Mouse (Mus musculus): Measurements from ENCODE around the gene 1810055G02Rik. TPM values are rescaled to one million over a fixed set of nuclear protein-coding genes. Genes with fewer than 3 reads are reported as not detected.

1810055G02Rik gene
- total and polyA plus RNA-seq, 3 experiments, result 5.6 to 9.5 (median 7.9) TPM

DNA sequence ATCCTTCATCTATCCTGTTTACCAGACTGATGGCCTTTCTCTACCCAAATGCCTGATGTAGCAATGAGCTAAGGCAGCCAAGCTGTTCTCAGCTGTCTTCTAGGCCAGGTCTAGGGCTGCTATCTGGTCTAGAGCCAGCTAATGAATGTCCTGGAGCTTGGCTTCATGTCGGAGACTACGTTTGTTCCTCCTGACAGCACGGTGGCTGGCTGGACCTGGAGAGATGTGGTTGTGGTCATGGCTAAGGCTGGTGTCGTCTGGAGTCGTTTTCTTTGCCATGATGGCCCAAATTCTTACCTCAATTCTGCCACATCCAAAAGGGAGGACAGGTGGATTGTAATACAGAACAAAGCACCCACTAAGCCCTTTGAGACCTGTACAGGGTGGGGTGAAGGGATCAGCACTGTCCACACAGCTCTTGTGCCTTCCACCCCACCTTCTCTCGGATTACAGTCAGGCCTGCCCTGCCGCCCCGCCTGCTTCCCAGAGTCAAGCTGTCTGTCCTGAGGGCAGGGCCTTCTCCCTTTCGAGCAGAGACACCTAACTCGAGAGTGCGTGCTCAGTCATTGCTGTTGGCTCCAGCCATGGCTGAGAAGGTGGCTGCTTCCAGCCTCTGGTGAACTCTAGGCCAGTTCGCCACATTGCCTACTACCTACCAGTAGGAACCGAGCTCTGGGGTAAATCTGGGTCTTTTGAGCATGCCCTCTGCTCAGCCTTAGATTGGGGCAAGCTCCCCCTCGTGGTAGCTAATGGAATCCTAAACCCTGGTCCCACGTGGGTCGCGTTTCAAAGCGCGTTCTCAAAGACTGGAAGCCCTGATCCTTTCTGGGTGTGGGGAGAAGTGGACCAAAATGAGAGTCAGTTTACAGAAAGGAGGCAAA, 10.6 kb downstream of the 1810055G02Rik start (continued):
- TF ChIP-seq RAD21 (IDR thresholded peaks at IDR 0.05; ENCODE audit: low read depth, low read length) (no peak), ETS1 (conservative IDR thresholded peaks at IDR 0.05; ENCODE audit: low read depth, low read length) (no peak), TBP (conservative IDR thresholded peaks at IDR 0.05; ENCODE audit: low read depth, low read length) (no peak), TCF12 (IDR thresholded peaks at IDR 0.05; ENCODE audit: low read depth, low read length) (no peak), GABPA (IDR thresholded peaks at IDR 0.05; ENCODE audit: insufficient replicate concordance, low read depth, low read length) (no peak), MXI1 (IDR thresholded peaks at IDR 0.05; ENCODE audit: low read depth, low read length) (peak; percentile 70; the same call in 1 of the 2 replicates)

DNA sequence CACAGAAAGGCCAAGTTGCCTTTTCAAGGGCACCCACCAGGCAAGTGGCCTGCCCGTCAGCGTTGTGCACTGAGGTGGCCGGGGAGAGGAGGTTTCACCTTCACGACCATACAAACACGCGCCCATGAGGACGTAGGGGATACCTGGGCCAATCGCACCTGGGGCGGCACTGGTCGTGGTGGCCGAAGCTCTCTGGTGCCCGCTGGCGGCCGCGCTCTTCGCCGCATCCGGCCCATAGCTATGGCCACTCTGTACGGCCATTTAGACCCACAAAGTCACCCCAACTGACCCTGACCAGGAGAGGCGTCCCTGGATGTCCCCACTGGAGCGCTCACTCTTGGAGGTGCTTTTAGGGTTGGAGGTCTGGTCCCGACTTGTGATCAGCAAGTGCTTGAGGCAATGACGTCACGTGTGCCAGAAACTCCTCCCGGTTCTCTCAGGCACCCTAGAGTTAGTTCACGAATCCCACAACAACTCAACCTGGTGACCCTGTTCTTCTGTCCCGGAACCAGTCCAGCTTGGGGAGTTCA, 11.3 kb downstream of the 1810055G02Rik start:
- Histone ChIP-seq H3K36me3 (replicated peaks in 1 of 2; ENCODE audit: control insufficient read depth in 1 of 2, insufficient read depth in 1 of 2, low read length in 1 of 2) (peaks cover 25 to 42% of the 10 kb centered on the region in 2 experiments), H3K4me3 (replicated peaks in 1 of 3; ENCODE audit: low read depth in 2 of 3, low read length in 2 of 3, poor library complexity in 1 of 3) (peak overlapping the region; percentile 20 to 50 (median 36)), H3K27me3 (replicated peaks) (no peaks in the 10 kb centered on the region), H3K27ac (ENCODE audit: insufficient read depth, low read depth) (no peak overlapping the region), H3K79me2 (replicated peaks; ENCODE audit: control insufficient read depth, extremely low read depth, insufficient read depth, poor library complexity, severe bottlenecking) (no peaks in the 10 kb centered on the region), H3K9me3 (replicated peaks; ENCODE audit: low read length) (peaks cover 7% of the 10 kb centered on the region), H3K4me1 (ENCODE audit: control insufficient read depth in 1 of 2, insufficient read depth in 2 of 2) (peaks cover 0 to 8% of the 10 kb centered on the region in 2 experiments; a peak in 2 of 4 replicates), H3K4me2 (ENCODE audit: insufficient read depth, low read depth, poor library complexity, severe bottlenecking) (peak overlapping the region; percentile 62), H3K9ac (ENCODE audit: insufficient read depth, low read depth) (no peak overlapping the region)
- in situ Hi-C loops (cut with MboI; ENCODE audit: low pct_ligation_motif_present, low pct_unique_long_range_greater_than_20kb, low sequenced_read_pairs), result loop anchor here (5.0 kb wide), 1 partner anchor 33 kb away; no protein-coding TSS in a partner anchor
- TF ChIP-seq MEF2A (IDR thresholded peaks at IDR 0.05; ENCODE audit: borderline replicate concordance, low read depth, low read length) (no peak), MXI1 (IDR thresholded peaks at IDR 0.05; ENCODE audit: low read depth, low read length) (no peak), GABPA (IDR thresholded peaks at IDR 0.05; ENCODE audit: insufficient replicate concordance, low read depth, low read length) (no peak), SMC3 (IDR thresholded peaks at IDR 0.05; ENCODE audit: low read depth, low read length) (no peak; the same call in 1 of the 2 replicates), RAD21 (IDR thresholded peaks at IDR 0.05; ENCODE audit: low read depth, low read length) (peak; percentile 4; the same call in 1 of the 2 replicates), E2F4 (IDR thresholded peaks at IDR 0.05; ENCODE audit: insufficient replicate concordance, low read depth, low read length) (no peak), USF1 (IDR thresholded peaks at IDR 0.05; ENCODE audit: low read depth, low read length) (peak; percentile 8; the same call in 1 of the 2 replicates), CTCF (conservative IDR thresholded peaks at IDR 0.05 in 1 of 2, IDR thresholded peaks at IDR 0.05 in 1 of 2; ENCODE audit: low read depth in 2 of 2, low read length in 2 of 2) (peak in 1 of 2 experiments; percentile 58; a peak in 2 of 4 replicates)
- dilution Hi-C loops (cut with MboI; ENCODE audit: extremely low pct_ligation_motif_present, extremely low pct_unique_long_range_greater_than_20kb, low sequenced_read_pairs), result no loop called here
- DNase-seq (ENCODE audit: extremely low read depth), result no peak

DNA sequence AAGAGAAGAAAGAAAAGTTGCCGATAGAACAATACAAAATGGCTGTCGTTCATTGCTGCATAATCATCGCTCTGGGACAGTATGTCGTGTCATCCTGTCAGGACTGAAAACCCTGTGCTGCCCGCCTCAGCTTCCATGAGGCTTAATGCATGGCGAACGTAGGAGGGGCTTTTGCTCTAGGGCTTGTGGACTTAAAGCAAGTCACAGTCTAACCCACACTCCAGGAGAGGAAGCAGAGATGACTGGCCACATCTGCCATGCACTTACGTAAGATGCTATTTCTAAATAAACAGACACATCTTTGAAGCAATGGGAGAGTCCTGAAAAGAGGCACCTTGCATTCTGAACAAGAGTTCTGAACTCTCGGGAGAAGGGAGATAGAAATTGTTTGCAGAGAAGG, 15.1 kb downstream of the 1810055G02Rik start:
- no peaks in the 10 kb centered on the region for H3K27me3 ChIP-seq (replicated peaks)
- no peak overlapping the region for H3K27ac ChIP-seq (ENCODE audit: insufficient read depth, low read depth)
- H3K36me3 ChIP-seq (replicated peaks in 1 of 2; ENCODE audit: control insufficient read depth in 1 of 2, insufficient read depth in 1 of 2, low read length in 1 of 2), result peaks cover 0 to 7% of the 10 kb centered on the region in 2 experiments
- H3K4me2 ChIP-seq (ENCODE audit: insufficient read depth, low read depth, poor library complexity, severe bottlenecking), result no peak overlapping the region
- H3K79me2 ChIP-seq (replicated peaks; ENCODE audit: control insufficient read depth, extremely low read depth, insufficient read depth, poor library complexity, severe bottlenecking), result no peaks in the 10 kb centered on the region
- peaks cover 7% of the 10 kb centered on the region for H3K9me3 ChIP-seq (replicated peaks; ENCODE audit: low read length)
- no peak for TF ChIP-seq CHD2 (IDR thresholded peaks at IDR 0.05; ENCODE audit: low read length)
- no peak for TF ChIP-seq NELFE (IDR thresholded peaks at IDR 0.05; ENCODE audit: low read depth, low read length)
- no peak for TF ChIP-seq E2F4 (IDR thresholded peaks at IDR 0.05; ENCODE audit: insufficient replicate concordance, low read depth, low read length)
- no peak for TF ChIP-seq ZNF384 (IDR thresholded peaks at IDR 0.05; ENCODE audit: low read depth, low read length)
- no peak for TF ChIP-seq RCOR1 (conservative IDR thresholded peaks at IDR 0.05; ENCODE audit: low read depth, low read length)
- no peak for TF ChIP-seq GABPA (IDR thresholded peaks at IDR 0.05; ENCODE audit: insufficient replicate concordance, low read depth, low read length)
- no peak for TF ChIP-seq MAFK (IDR thresholded peaks at IDR 0.05; ENCODE audit: insufficient replicate concordance, low read length)
- no peak for TF ChIP-seq ZKSCAN1 (IDR thresholded peaks at IDR 0.05; ENCODE audit: borderline replicate concordance, low read depth, low read length)
- TF ChIP-seq ETS1 (conservative IDR thresholded peaks at IDR 0.05; ENCODE audit: low read depth, low read length), result no peak
- TF ChIP-seq MEF2A (IDR thresholded peaks at IDR 0.05; ENCODE audit: borderline replicate concordance, low read depth, low read length), result no peak
- TF ChIP-seq RAD21 (IDR thresholded peaks at IDR 0.05; ENCODE audit: low read depth, low read length), result no peak
- in situ Hi-C loops (cut with MboI; ENCODE audit: low pct_ligation_motif_present, low pct_unique_long_range_greater_than_20kb, low sequenced_read_pairs), result no loop called here
- DNase-seq (ENCODE audit: extremely low read depth), result no peak
- dilution Hi-C loops (cut with MboI; ENCODE audit: extremely low pct_ligation_motif_present, extremely low pct_unique_long_range_greater_than_20kb, low sequenced_read_pairs), result no loop called here
- H3K4me1 ChIP-seq (ENCODE audit: control insufficient read depth in 1 of 2, insufficient read depth in 2 of 2), result peaks cover 0 to 8% of the 10 kb centered on the region in 2 experiments; a peak in 2 of 4 replicates
- H3K4me3 ChIP-seq (replicated peaks in 1 of 3; ENCODE audit: low read depth in 2 of 3, low read length in 2 of 3, poor library complexity in 1 of 3), result no peak overlapping the region
- no peak overlapping the region for H3K9ac ChIP-seq (ENCODE audit: insufficient read depth, low read depth)

Measured in CH12.LX (cell line).